Mouse (Mus musculus): Measurements from ENCODE around the gene Nktr. TPM values are rescaled to one million over a fixed set of nuclear protein-coding genes. Genes with fewer than 3 reads are reported as not detected.

The Nktr gene
- polyA plus RNA-seq, 1 experiment from 2014 or later, result 61.2 TPM

DNA sequence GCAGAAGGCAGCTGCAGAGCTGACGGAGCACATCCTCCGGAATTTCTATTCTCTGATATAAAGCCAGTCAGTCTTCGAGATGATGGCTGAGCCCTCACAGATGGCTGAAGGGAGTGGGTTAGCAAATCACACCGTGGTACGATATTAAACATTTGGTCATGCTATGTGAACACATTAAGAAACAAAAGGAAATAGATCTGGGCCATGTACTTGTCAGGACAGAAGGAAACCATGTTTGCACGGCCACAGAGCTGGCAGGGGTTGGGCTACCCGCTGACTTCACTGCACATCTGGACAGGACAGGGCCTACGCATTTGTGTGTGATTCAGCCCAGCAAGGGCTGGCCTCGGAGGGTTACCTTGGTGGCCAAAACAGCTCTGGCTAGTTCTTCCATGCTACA, 22.3 kb upstream of the Nktr start:
- 0 out of 2 replicates have a peak, but pooled peaks have one; percentile 18 for ATAC-seq (replicated peaks; ENCODE audit: insufficient number of reproducible peaks, low FRiP score, low TSS enrichment, low read depth)
- Histone ChIP-seq H3K4me1 (ENCODE audit: control insufficient read depth, insufficient read depth, low read length) (no peaks in the 10 kb centered on the region), H3K4me2 (ENCODE audit: low read depth, low read length) (no peak overlapping the region), H3K27ac (replicated peaks; ENCODE audit: low read depth, low read length) (no peak overlapping the region), H3K9ac (replicated peaks; ENCODE audit: low read length) (no peak overlapping the region), H3K9me3 (replicated peaks; ENCODE audit: control insufficient read depth, low read length) (no peaks in the 10 kb centered on the region), H3K4me3 (ENCODE audit: low read depth, low read length) (no peak overlapping the region), H3K36me3 (replicated peaks; ENCODE audit: control insufficient read depth, insufficient read depth, low read depth, low read length) (no peaks in the 10 kb centered on the region), H3K27me3 (ENCODE audit: control insufficient read depth, insufficient read depth, low read length) (no peaks in the 10 kb centered on the region)
- 91% methylated on average over 9 of the region's 9 CpGs for WGBS
- no peak for DNase-seq (ENCODE audit: low spot score)

DNA sequence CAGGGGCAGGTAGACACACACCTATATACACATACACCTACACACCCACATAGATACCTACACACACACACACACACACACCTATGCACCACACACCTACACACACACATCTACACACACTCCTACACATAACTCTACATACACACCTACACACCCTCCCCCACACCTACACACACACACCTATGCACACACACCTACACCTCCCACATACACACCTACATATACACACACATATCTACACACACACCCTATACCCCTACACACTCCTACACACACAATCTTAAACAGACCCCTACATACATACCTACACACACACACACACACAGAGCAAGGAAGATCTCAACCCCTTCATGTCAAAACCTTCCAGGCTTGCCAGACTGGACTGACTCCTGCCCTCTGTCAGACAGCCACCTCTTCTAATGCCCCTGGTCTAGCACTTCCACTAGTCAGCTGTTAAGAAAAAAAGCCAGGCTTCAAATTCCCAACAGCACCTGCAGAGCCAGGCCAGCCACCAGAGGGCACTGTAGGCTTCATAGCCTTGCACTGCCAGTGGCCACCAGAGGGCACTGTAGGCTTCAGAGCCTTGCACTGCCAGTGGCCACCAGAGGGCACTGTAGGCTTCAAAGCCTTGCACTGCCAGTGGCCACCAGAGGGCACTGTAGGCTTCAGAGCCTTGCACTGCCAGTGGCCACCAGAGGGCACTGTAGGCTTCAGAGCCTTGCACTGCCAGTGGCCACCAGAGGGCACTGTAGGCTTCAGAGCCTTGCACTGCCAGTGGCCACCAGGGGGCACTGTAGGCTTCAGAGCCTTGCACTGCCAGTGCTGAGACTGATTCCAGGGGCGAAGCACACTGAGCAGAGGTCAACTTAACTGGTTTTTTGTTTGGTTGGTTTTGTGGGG, 21.6 kb upstream of the Nktr start:
- Histone ChIP-seq H3K27me3 (ENCODE audit: control insufficient read depth, insufficient read depth, low read length) (no peaks in the 10 kb centered on the region), H3K36me3 (replicated peaks; ENCODE audit: control insufficient read depth, insufficient read depth, low read depth, low read length) (no peaks in the 10 kb centered on the region), H3K27ac (replicated peaks; ENCODE audit: low read depth, low read length) (no peak overlapping the region), H3K4me1 (ENCODE audit: control insufficient read depth, insufficient read depth, low read length) (no peaks in the 10 kb centered on the region), H3K4me2 (ENCODE audit: low read depth, low read length) (no peak overlapping the region), H3K9me3 (replicated peaks; ENCODE audit: control insufficient read depth, low read length) (no peaks in the 10 kb centered on the region), H3K9ac (replicated peaks; ENCODE audit: low read length) (no peak overlapping the region), H3K4me3 (ENCODE audit: low read depth, low read length) (no peak overlapping the region)
- peak; percentile 85; the same call in 1 of the 2 replicates for ATAC-seq (replicated peaks; ENCODE audit: insufficient number of reproducible peaks, low FRiP score, low TSS enrichment, low read depth)
- WGBS, result 100% methylated on average over 1 of the region's 1 CpGs
- peak; percentile 41 for DNase-seq (ENCODE audit: low spot score)

DNA sequence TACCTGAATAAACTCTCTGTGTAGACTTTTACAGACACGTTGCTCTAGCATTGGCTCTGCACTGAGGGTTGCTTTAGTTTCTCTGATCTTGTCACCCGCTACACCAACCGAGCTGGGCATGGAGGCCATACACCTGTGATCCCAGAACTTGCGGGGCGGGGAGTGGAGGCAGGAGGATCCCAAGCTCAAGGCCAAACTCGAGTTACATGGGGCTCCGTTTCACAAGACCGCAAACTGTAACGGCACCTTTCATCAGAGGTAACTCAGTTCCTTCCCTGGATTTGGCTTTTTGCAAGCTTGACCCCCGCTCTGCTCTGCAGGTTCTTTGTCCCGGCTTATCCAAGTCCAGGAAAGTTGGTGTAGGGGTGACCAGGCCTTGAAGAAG, 14.7 kb upstream of the Nktr start:
- WGBS, result 35% methylated on average over 11 of the region's 11 CpGs
- H3K9me3 ChIP-seq (replicated peaks; ENCODE audit: control insufficient read depth, low read length), result no peaks in the 10 kb centered on the region
- no peaks in the 10 kb centered on the region for H3K27me3 ChIP-seq (ENCODE audit: control insufficient read depth, insufficient read depth, low read length)
- H3K4me3 ChIP-seq (ENCODE audit: low read depth, low read length), result peak overlapping the region; percentile 80
- no peak overlapping the region for H3K27ac ChIP-seq (replicated peaks; ENCODE audit: low read depth, low read length)
- DNase-seq (ENCODE audit: low spot score), result no peak
- no peaks in the 10 kb centered on the region for H3K36me3 ChIP-seq (replicated peaks; ENCODE audit: control insufficient read depth, insufficient read depth, low read depth, low read length)
- no peak for ATAC-seq (replicated peaks; ENCODE audit: insufficient number of reproducible peaks, low FRiP score, low TSS enrichment, low read depth)
- peaks cover 6% of the 10 kb centered on the region; the same call in 1 of the 2 replicates for H3K4me1 ChIP-seq (ENCODE audit: control insufficient read depth, insufficient read depth, low read length)
- H3K4me2 ChIP-seq (ENCODE audit: low read depth, low read length), result peak overlapping the region; percentile 83
- H3K9ac ChIP-seq (replicated peaks; ENCODE audit: low read length), result peak overlapping the region; percentile 82

DNA sequence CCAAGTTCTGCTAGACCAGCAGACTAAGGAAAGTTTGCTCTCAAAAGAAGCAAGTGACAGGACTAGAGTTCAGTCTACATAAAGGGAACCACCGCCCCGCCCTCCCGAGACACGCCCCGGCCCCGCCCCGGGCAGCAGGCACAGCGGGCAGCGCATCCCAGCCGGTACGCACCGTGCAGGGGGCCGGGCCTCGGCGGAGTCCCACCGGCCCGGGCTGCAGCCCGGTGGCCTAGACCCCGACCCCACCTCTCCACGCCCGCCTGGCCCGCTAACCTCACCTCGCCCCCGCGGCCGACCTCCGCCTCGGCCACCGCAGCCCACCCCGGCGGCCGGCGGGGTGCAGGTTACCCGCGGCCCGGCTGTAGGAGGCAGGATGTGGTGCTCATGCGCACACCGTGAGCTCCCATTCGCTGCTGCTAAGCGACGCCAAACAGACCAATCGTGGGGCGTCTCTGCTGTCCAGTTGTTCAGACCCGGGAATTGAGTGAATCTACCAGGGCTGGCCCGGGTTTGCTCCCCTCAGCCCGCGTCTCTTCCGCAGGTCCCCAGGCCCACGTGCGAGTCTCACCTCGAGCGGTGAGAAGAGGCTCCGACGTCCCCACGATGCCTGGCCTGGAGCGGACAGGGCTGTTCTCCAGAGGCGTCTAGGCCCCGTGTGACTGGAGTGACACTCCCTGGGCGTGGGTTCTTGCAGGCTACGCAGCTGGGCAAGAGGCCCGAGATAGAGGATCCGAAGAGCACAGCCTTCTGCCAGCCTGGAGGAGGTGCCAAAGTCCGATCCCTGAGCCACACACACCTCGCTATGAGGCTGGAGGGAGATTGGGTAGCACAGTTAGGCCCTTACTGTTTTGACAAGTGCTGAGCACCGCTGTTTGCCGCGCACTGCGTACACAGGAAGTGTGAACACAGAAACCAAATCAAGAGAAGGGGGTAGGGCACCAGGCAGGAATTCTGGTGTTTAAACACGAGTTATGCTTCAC, 14.0 kb upstream of the Nktr start, which contains the start of gene Sec22c:
Gene Sec22c (minus strand): TSS at position 845 of the 980 bp plus-strand sequence.
- Histone ChIP-seq H3K4me1 (ENCODE audit: control insufficient read depth, insufficient read depth, low read length) (peaks cover 6% of the 10 kb centered on the region; the same call in 1 of the 2 replicates), H3K4me3 (ENCODE audit: low read depth, low read length) (peak within 1 kb of the TSS; percentile 80), H3K4me2 (ENCODE audit: low read depth, low read length) (peak within 1 kb of the TSS; percentile 83), H3K9me3 (replicated peaks; ENCODE audit: control insufficient read depth, low read length) (no peaks in the 10 kb centered on the region), H3K9ac (replicated peaks; ENCODE audit: low read length) (peak within 1 kb of the TSS; percentile 82), H3K27me3 (ENCODE audit: control insufficient read depth, insufficient read depth, low read length) (no peaks in the 10 kb centered on the region), H3K27ac (replicated peaks; ENCODE audit: low read depth, low read length) (peak within 1 kb of the TSS; percentile 23), H3K36me3 (replicated peaks; ENCODE audit: control insufficient read depth, insufficient read depth, low read depth, low read length) (no peaks in the 10 kb centered on the region)
- ATAC-seq (replicated peaks; ENCODE audit: insufficient number of reproducible peaks, low FRiP score, low TSS enrichment, low read depth), result peak; percentile 97
- peak; percentile 90 for DNase-seq (ENCODE audit: low spot score)
- WGBS, result 2% methylated on average over 49 of the region's 69 CpGs

DNA sequence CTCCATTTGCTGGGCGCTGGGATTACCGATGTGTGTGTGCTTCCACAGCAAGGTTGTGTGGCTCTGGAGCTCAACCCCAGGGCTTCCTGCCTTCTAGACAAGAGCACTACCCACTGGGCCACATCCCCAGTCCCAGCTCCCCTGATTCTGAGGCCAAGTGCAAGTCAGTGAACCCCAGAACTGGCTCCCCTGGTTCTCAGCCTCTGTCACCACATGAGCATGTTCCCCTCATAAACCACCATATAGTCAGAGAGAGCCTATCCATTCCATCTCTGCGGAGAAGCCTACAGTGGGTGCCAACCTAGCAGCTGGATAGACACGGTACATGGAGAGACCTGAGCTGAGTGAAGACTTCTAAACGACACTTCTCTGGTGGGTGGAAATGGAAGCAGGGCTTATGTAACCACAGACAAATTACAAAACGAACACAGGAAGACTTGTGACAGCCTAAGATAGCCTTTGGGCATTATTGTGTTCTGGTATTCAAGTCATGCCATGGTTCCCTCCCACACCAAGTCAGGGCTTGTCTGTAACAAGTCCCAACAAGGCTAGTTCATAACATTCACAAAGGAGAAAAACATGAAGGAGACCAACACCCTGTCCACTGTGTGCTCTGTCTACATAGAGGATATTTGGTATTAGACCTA, 12.8 kb upstream of the Nktr start:
- no peaks in the 10 kb centered on the region for H3K9me3 ChIP-seq (replicated peaks; ENCODE audit: control insufficient read depth, low read length)
- H3K4me3 ChIP-seq (ENCODE audit: low read depth, low read length), result no peak overlapping the region
- no peaks in the 10 kb centered on the region for H3K36me3 ChIP-seq (replicated peaks; ENCODE audit: control insufficient read depth, insufficient read depth, low read depth, low read length)
- H3K27me3 ChIP-seq (ENCODE audit: control insufficient read depth, insufficient read depth, low read length), result no peaks in the 10 kb centered on the region
- DNase-seq (ENCODE audit: low spot score), result peak; percentile 39
- H3K27ac ChIP-seq (replicated peaks; ENCODE audit: low read depth, low read length), result no peak overlapping the region
- WGBS, result 74% methylated on average over 6 of the region's 6 CpGs
- no peak overlapping the region for H3K9ac ChIP-seq (replicated peaks; ENCODE audit: low read length)
- peaks cover 10% of the 10 kb centered on the region; the same call in 1 of the 2 replicates for H3K4me1 ChIP-seq (ENCODE audit: control insufficient read depth, insufficient read depth, low read length)
- H3K4me2 ChIP-seq (ENCODE audit: low read depth, low read length), result no peak overlapping the region
- ATAC-seq (replicated peaks; ENCODE audit: insufficient number of reproducible peaks, low FRiP score, low TSS enrichment, low read depth), result no peak

DNA sequence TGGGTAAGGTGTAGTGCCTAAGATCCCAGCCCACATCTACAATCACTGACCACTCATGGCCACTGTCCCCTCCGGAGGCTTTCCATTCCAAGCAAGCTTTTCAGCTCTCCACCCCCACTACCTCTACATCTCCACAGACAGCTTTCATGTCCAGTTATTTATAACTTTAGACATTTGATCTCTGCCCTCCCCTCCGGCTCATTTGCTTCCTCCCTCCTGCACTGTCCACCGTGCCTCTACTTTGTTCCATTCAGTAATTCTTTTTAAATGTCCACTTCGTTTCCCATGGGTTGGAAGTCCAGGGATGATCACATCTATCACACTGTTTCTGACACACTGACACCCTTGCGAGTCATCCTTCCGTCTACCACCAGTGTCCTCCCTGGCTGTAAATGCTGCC, 11.2 kb upstream of the Nktr start:
- Histone ChIP-seq H3K4me1 (ENCODE audit: control insufficient read depth, insufficient read depth, low read length) (peaks cover 10% of the 10 kb centered on the region; the same call in 1 of the 2 replicates), H3K27ac (replicated peaks; ENCODE audit: low read depth, low read length) (no peak overlapping the region), H3K36me3 (replicated peaks; ENCODE audit: control insufficient read depth, insufficient read depth, low read depth, low read length) (no peaks in the 10 kb centered on the region; the same call in 1 of the 2 replicates), H3K9ac (replicated peaks; ENCODE audit: low read length) (no peak overlapping the region), H3K9me3 (replicated peaks; ENCODE audit: control insufficient read depth, low read length) (no peaks in the 10 kb centered on the region), H3K4me3 (ENCODE audit: low read depth, low read length) (no peak overlapping the region), H3K27me3 (ENCODE audit: control insufficient read depth, insufficient read depth, low read length) (no peaks in the 10 kb centered on the region), H3K4me2 (ENCODE audit: low read depth, low read length) (no peak overlapping the region)
- 66% methylated on average over 6 of the region's 6 CpGs for WGBS
- DNase-seq (ENCODE audit: low spot score) (no peak), ATAC-seq (replicated peaks; ENCODE audit: insufficient number of reproducible peaks, low FRiP score, low TSS enrichment, low read depth) (no peak)

DNA sequence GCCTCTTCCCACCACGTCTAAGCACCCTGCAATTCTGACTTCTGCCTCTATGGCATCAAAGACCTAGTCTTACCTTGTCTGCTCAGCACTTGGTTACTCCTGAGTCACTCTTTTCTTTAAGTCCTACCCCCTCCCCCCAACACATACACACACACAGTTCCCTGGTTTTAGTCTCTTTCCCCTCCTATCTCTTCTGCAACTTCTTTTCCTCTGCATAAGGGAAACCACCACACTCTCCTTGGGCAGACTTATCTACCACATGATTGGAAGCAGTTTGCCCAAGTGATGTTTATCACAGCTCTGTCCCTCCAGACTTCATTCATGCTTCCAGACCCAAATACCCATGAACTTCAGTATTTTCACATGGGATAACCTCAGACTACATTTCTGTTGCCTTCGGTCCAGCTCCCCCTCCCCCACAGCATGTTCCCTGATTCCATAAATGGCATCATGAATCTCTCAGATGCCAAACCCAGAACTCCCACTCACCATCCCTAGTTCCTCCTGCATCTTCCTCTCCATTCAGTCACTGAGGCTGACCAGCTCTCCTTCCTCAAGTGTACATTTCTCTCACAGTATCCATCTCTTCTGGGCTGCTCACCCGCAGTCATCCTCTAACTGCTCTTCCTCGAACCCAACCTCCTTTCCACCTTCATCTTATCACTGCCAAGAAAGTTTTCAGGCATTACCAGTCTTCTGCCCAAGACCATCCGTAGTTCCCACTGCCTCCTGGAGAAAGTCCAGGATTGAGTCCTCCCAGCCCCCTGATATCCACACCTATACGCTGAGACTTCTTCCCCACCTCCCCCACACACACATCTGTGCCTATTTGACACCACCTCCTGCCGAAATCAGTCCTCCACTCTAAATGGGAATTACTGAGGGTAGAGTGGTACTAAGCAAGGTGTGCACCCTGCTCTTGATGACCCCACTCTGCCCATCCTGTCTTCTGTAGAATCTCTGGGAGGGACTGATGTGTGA, 10.2 kb upstream of the Nktr start:
- H3K27me3 ChIP-seq (ENCODE audit: control insufficient read depth, insufficient read depth, low read length), result no peaks in the 10 kb centered on the region
- H3K4me2 ChIP-seq (ENCODE audit: low read depth, low read length), result no peak overlapping the region
- no peaks in the 10 kb centered on the region for H3K9me3 ChIP-seq (replicated peaks; ENCODE audit: control insufficient read depth, low read length)
- WGBS, result 63% methylated on average over 7 of the region's 7 CpGs
- DNase-seq (ENCODE audit: low spot score), result no peak
- ATAC-seq (replicated peaks; ENCODE audit: insufficient number of reproducible peaks, low FRiP score, low TSS enrichment, low read depth), result no peak
- H3K36me3 ChIP-seq (replicated peaks; ENCODE audit: control insufficient read depth, insufficient read depth, low read depth, low read length), result no peaks in the 10 kb centered on the region; the same call in 1 of the 2 replicates
- H3K27ac ChIP-seq (replicated peaks; ENCODE audit: low read depth, low read length), result no peak overlapping the region
- no peak overlapping the region for H3K4me3 ChIP-seq (ENCODE audit: low read depth, low read length)
- no peak overlapping the region for H3K9ac ChIP-seq (replicated peaks; ENCODE audit: low read length)
- peaks cover 10% of the 10 kb centered on the region; the same call in 1 of the 2 replicates for H3K4me1 ChIP-seq (ENCODE audit: control insufficient read depth, insufficient read depth, low read length)

Measured in embryonic facial prominence, embryonic 11.5 days (tissue).